In genomic region chr16:8828636-8829563, GRCm38 (mm10) we compare ENCODE assay signal across 7 mouse cellular contexts. TPM values are rescaled to one million over a fixed set of nuclear protein-coding genes. Genes with fewer than 3 reads are reported as not detected.
DNase-seq lines count a peak whose midpoint lies in the region; ATAC-seq and TF ChIP-seq lines count a peak whose summit lies in the region.

No protein-coding gene starts in this region.

- TF ChIP-seq CTCF in C2C12 (IDR thresholded peaks at IDR 0.05; ENCODE audit: control insufficient read depth, insufficient read depth, insufficient read length), result peak; percentile 47

- WGBS in heart, embryonic 12.5 days, result 9% methylated on average over 33 of the region's 33 CpGs

- peak; percentile 93 for DNase-seq in 3134 (ENCODE audit: extremely low read depth, insufficient read length, low spot score)
- peak; percentile 69 to 82 for DNase-seq in kidney, postnatal 36 days

- H3ac ChIP-seq in C2C12 (ENCODE audit: control insufficient read depth, insufficient read length, low read depth), result peak overlapping the region; percentile 77

- peaks cover 23% of the 10 kb centered on the region for H3K36me3 ChIP-seq in C2C12 (ENCODE audit: control insufficient read depth, insufficient read depth)
- peaks cover 18% of the 10 kb centered on the region; the same call in 1 of the 2 replicates for H3K36me3 ChIP-seq in heart, embryonic 12.5 days

- peaks cover 39% of the 10 kb centered on the region for H3K79me2 ChIP-seq in C2C12 (ENCODE audit: control insufficient read depth, insufficient read depth)

- H3K4me3 ChIP-seq in C2C12 (ENCODE audit: insufficient read depth, poor library complexity, severe bottlenecking), result peak overlapping the region; percentile 29
- peak overlapping the region; percentile 98 for H3K4me3 ChIP-seq in heart, embryonic 12.5 days

- H3K4me2 ChIP-seq in heart, embryonic 12.5 days, result peak overlapping the region; percentile 85

- no peaks in the 10 kb centered on the region for H3K9me3 ChIP-seq in heart, embryonic 12.5 days (replicated peaks)

- H3K4me1 ChIP-seq in heart, embryonic 12.5 days (replicated peaks), result peaks cover 20% of the 10 kb centered on the region

- peaks cover 38% of the 10 kb centered on the region for H3K79me3 ChIP-seq in C2C12 (ENCODE audit: low read depth)

- peak; percentile 37 for ATAC-seq in common myeloid progenitor, adult 5-6 weeks (replicated peaks; ENCODE audit: low read depth, poor library complexity, severe bottlenecking)
- ATAC-seq in heart, embryonic 12.5 days (ENCODE audit: insufficient number of reproducible peaks, low FRiP score), result peak; percentile 69
- ATAC-seq in megakaryocyte progenitor cell, adult 5-6 weeks (replicated peaks; ENCODE audit: poor library complexity), result peak; percentile 45
- no peak for ATAC-seq in monocyte, adult 5-6 weeks (replicated peaks; ENCODE audit: insufficient number of reproducible peaks, low FRiP score, low TSS enrichment, poor library complexity, severe bottlenecking)

- peak overlapping the region; percentile 83 for H3K27ac ChIP-seq in heart, embryonic 12.5 days (ENCODE audit: poor library complexity, severe bottlenecking)

- H3K27me3 ChIP-seq in C2C12 (ENCODE audit: control insufficient read depth, insufficient read depth, insufficient read length), result no peaks in the 10 kb centered on the region
- H3K27me3 ChIP-seq in heart, embryonic 12.5 days (replicated peaks), result no peaks in the 10 kb centered on the region

- H3K9ac ChIP-seq in heart, embryonic 12.5 days, result peak overlapping the region; percentile 76

TF ChIP-seq in C2C12, 6 proteins besides CTCF, POLR2A, EP300 and RAD21:
- no peak for TF ChIP-seq MYOG (IDR thresholded peaks at IDR 0.05; ENCODE audit: control insufficient read depth, extremely low read depth, insufficient read length)
- peak; percentile 42 for TF ChIP-seq MYOD1 (IDR thresholded peaks at IDR 0.05; ENCODE audit: control insufficient read depth, insufficient read length, low read depth)

RNA-seq across cellular contexts. Expression of gene 1810013L24Rik, which starts 1.0 kb away (rescaled TPM):
- 20.1 TPM for polyA plus RNA-seq in C2C12 (2012; fragmentation: generic; extraction: Trizol)
- total RNA-seq in common myeloid progenitor, adult 5-6 weeks (2017), result 63.6 and 71.1 TPM in 2 replicates
- polyA plus RNA-seq in heart, embryonic 12.5 days (2016; fragmentation: Nextera tagmentation; extraction: Ambion mirVana), result 24.1 and 25.9 TPM in 2 replicates
- 38.9 and 42.4 TPM in 2 replicates for total RNA-seq in megakaryocyte progenitor cell, adult 5-6 weeks (2015)
- 34.7 and 43.7 TPM in 2 replicates for total RNA-seq in megakaryocyte progenitor cell, adult 5-6 weeks (2017)
- total RNA-seq in monocyte, adult 5-6 weeks (2017), result 111 to 149 TPM (median 140 TPM) in 3 replicates

RNA-seq across cellular contexts. Expression of gene Usp7, which starts 36.8 kb away (rescaled TPM):
- 28.2 TPM for polyA plus RNA-seq in C2C12 (2012; fragmentation: generic; extraction: Trizol)
- 195 and 238 TPM in 2 replicates for total RNA-seq in common myeloid progenitor, adult 5-6 weeks (2017)
- polyA plus RNA-seq in heart, embryonic 12.5 days (2016; fragmentation: Nextera tagmentation; extraction: Ambion mirVana), result 17.1 and 21.1 TPM in 2 replicates
- 153 and 167 TPM in 2 replicates for total RNA-seq in megakaryocyte progenitor cell, adult 5-6 weeks (2015)
- 135 and 168 TPM in 2 replicates for total RNA-seq in megakaryocyte progenitor cell, adult 5-6 weeks (2017)
- 178 to 270 TPM (median 178 TPM) in 3 replicates for total RNA-seq in monocyte, adult 5-6 weeks (2017)
